Mouse (Mus musculus) olfactory bulb, adult 2 months (tissue): ENCODE measurements at regions not wholly inside any gene's neighbourhood (a gene's known extent, or its start where the extent isn't known, plus 50 kb on each side); places are given as distances from the start of the nearest gene placed in this dataset.

Experiments
- CTCF ChIP-seq: fragments of 200-500 bp; IDR thresholded peaks from 2 replicates; pipeline ENCODE4 v1.5.1; 2012; ENCODE audit warnings: low read depth, mild to moderate bottlenecking, low read length, moderate library complexity; ENCODE audit not compliant: insufficient read depth
- POLR2A ChIP-seq: fragments of 200-500 bp; IDR thresholded peaks from 2 replicates; pipeline ENCODE4 v1.6.1; 2012; ENCODE audit warnings: mild to moderate bottlenecking, low read depth, low read length, moderate library complexity; ENCODE audit not compliant: insufficient read depth

GRCm38 (mm10) chr16:87225595-87225994, 128.4 kb upstream of the N6amt1 start:
- TF ChIP-seq POLR2A (no peak), CTCF (no peak)
